Mouse (Mus musculus): ENCODE results near the gene Megf9.

Gene Megf9

DNA sequence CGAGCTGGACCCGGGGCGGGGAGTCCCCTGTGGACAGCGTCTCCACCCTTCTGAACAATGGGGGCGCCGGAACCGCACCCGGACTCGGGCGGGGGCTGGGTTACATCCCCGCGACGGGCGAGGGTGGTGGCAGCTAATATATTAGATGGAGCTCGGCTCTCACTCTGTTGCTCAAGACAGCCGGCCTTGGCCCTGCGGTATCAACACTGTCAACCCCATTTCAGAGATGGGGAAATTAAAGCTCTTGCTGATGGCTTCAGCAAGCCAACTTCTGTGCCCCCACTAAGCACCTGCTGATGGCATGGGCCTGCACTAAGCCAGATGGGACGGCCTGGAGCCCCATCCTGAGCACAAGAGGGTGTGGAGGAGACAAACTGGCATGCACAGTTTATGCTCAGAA lies 494 bp upstream of the Megf9 start:
- no peak for TF ChIP-seq GATA4 (IDR thresholded peaks at IDR 0.05; ENCODE audit: insufficient replicate concordance, low read length)

DNA sequence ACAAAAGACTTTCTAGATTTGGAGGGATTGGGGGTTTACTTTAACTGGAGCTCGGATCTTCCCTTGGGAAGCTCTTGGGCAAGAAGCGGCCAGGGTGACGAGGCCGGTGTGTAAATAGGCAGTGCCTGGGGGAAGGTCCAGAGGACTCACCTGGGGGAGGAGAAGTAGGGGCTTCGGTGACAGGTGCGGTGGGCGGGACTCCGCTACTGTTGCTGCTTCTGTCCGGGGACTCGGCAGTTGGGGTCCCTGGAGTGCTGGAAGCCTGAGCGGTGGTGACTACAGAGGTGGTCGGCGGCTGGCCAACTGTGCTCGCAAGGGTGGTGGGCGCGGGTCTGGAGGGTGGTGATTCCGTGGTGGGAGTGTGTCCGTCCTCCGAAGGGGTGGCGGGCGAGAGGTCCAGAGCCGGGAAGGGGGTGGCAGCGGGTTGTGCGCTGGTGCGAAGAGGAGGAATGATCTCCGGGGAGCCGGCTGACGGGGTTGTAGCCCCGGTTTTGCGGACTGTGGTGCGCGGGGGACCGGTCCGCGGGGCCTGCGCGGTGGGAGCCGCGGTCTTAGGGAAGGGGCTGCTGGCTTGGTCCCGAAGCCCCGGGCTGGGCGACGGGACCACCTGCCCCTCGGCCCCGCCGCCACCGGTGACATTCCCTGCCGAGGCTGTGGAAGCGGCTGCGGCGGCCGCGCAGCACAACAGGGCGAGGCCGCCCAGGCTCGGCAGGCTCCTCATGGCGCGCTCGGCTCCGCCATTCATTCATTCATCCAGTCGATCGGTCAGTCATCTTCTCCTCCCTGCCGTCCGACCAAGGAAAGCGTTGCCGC lies 511 bp downstream of the Megf9 start:
- TF ChIP-seq GATA4 (IDR thresholded peaks at IDR 0.05; ENCODE audit: insufficient replicate concordance, low read length): no peak

DNA sequence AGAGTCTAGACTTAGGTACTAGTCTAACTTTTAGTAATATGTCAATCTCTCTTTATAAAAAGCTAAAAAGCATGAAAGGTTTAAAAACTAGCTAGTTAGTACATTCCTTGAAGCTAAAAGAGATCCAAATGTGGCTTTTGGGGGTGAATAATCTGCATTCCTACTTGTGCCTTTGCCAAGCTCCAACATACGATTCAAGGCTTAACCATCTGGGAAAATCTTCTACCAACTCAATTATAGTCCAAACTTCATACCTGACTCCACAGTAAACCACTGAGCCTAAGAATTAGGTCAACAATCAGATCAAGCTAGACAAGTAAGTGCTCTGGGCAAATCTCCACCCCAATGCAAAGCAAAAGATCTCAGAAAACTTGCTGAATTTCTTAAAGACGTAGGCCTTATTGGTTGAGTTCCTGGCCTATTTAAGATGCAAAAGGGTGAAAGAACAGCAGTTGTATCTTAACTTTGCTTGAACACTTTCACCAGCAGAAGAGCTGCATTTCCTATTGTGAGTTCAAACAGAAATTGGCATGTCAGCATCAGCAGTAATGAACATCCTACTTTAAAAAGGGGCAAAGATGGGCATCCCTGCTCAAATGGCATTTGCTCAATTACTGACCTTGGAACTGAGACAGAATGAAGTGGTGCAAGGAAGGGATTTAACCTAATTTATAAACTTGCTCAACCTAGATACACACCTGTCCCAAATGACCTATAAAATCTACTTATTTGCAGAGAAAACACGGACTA lies 1.6 kb downstream of the Megf9 start:
- TF ChIP-seq GATA4 (IDR thresholded peaks at IDR 0.05; ENCODE audit: insufficient replicate concordance, low read length): no peak

DNA sequence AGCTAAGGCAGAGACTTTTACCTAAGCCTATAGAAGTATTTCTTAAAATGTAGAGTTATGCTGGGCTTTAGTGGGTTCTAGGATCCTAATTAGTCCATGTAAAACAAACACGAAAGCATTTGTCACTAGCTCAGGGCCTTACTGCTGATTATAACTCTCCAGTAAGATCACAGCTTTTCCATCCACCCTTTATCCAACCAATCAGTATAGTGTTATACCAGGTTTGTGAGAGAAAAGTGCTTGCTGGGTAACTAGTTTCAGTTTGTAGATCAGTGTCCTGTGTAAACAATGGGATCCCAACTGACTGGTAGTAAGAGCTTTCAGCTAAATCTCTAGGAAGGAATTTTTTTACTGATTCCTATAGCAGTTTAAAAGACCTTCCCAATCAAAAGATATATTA lies 3.8 kb downstream of the Megf9 start:
- TF ChIP-seq GATA4 (IDR thresholded peaks at IDR 0.05; ENCODE audit: insufficient replicate concordance, low read length): no peak

DNA sequence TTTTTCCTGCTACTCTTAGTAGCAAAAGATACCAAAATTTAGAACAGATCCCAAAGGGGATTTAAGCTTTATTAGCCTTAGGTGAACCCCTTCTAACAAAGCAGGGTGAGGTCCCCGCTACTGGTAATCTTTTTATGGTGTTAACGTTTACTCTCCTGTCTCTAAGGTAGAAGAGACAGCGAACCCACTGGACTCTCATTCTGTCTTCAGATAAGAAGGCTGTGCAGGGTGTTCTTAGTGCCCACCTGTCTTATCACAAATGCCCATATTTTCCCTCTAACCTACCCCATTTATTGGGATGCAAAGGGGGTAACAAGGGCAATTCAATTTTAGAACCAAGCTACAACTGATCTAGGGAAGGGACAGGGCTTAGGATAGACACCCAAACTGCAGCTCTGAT lies 6.2 kb downstream of the Megf9 start:
- TF ChIP-seq GATA4 (IDR thresholded peaks at IDR 0.05; ENCODE audit: insufficient replicate concordance, low read length): no peak

DNA sequence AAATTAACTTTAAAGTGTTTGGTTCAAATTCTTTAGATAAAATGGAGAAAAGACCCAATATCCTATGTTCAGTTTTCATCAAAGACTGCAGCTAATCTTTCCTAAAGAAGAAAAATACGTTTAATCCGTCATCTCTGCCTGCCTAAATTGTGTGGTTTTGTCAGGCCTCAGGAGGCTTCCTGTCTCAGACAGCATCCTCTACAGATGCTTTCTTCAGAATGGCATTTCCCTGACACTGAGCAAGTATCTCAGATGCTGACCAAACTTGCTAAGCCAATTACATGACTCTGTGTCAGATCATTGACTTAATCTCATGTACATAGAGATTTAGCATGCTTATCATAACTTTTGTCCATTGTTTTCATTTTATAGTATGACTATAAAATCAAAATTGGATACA lies 11.4 kb downstream of the Megf9 start:
- TF ChIP-seq GATA4 (IDR thresholded peaks at IDR 0.05; ENCODE audit: insufficient replicate concordance, low read length): no peak

DNA sequence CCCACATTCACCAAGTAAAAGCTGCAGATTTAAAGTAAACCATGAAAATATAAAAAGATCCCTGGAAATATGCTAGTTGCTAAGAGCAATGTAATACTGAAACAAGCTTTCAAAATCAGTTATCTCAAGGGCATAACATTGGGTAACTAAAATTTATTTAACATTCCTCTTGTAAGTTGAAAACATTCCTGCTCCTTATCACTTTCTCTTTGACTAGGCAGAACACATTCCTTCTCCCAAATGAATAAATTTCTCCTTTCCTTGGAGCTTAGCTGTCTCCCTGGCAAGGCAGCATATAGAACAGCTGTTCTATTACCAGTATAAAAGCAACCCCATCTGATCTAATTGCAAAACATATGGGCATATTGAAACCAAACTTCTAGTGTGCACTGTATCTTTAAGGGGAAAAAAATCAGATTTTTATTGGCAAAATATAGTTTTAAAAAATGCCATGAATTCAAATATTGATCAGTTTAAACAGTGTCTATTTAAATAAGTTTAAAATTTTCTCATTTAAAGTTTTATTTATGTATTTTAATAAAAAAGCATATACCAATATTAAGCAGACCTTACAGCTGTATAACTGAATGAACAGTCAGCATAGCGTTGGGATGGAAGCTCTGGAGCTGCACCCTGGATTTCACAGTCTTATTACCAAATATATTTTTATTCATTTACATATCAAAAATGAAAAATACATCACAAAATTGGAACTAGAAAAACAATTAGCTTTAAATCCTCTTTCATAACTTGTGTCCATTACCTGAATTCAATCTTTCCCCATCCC lies 13.1 kb downstream of the Megf9 start:
- no peak for TF ChIP-seq GATA4 (IDR thresholded peaks at IDR 0.05; ENCODE audit: insufficient replicate concordance, low read length)

DNA sequence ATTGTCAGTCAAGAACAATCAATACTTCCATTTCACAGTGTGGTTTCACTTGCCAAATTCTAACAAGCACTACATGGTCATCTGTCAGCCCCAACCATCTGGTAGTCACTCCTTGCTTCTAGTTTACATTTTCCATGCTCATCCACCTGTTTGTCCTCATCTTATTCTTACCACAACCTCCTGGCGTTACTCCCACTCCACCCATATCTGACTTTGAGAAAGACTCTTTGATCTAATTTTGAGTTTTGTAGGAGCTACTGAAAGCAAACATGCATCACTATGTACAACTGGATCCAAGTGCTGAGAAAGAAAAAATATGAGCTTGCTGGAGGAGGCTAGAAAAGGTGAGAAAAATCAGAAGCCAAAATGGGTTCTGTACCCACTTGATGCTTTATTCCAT lies 17.1 kb downstream of the Megf9 start:
- TF ChIP-seq GATA4 (IDR thresholded peaks at IDR 0.05; ENCODE audit: insufficient replicate concordance, low read length): no peak

DNA sequence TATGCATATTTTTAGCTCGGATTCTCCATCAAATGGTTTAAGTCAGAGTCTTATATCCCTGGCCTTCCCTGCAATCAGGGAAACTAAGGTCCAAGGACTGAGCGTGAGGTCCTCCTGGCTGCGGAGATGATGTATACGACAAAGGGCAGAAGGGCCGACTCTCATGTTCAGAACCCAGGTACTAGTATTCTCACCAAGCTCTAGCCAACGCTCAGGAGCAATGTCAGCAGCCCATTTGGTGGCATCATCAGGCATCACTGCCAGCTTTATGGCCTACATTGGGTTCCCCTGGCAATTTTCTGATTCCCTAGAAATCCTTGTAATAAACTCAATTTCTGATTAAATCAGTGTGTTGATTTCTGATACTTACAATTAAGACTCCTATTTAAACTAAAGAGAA lies 18.5 kb downstream of the Megf9 start:
- no peak for TF ChIP-seq GATA4 (IDR thresholded peaks at IDR 0.05; ENCODE audit: insufficient replicate concordance, low read length)

DNA sequence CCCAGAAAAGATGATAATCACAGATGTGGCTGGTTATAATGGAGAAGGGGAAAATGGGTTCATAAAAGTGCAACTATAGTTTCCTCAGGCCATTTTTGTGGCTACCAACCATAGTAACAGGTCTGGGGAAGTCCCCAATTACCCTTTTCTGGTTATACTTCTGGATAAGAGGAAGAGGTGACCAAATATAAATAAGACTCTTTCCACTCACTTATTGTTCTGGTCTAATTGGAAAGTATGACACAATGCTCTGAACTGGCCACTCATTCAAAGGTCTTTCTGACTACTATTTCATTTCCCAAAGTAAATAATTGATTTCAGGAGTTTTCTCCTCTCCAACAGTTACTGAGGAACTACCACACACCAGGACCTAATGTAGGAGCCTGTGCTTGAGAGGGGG lies 19.3 kb downstream of the Megf9 start:
- no peak for TF ChIP-seq GATA4 (IDR thresholded peaks at IDR 0.05; ENCODE audit: insufficient replicate concordance, low read length)

DNA sequence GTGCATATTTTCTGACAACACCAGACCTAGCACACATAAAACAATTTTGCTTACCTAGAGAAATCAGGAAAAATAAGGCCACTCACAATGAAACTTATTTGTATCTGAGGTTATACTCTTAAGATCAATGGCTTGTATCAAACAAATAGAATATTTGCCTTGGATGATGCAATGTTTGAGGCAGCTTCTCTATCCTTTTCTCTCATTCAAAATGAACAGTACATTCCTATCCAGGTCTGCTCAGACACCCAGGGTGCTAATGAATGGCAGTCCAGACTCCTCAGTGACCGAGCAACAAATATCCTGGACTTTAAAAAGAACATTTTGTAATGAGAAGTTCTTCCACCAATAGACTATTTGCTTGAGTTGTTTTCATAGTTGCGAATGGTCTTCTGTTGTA lies 24.8 kb downstream of the Megf9 start:
- no peak for TF ChIP-seq GATA4 (IDR thresholded peaks at IDR 0.05; ENCODE audit: insufficient replicate concordance, low read length)

DNA sequence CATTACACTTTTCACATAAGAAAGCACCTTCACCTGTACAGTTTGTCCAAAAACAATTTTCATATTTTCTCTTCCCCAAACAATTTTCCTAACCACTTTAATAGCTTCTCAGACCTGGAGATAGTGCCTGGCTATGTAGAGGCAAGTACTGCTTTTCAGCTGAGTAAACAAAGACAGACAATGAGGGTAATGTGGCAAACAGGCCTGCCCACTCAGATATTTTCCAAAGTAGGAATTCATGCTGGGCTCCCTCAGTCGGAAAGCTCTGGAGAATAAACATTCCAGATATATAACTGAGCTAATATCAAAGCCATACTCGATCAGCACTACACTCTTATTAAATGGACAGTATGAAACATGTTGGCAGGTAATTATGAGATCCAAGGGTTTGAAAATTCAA lies 25.2 kb downstream of the Megf9 start:
- no peak for TF ChIP-seq GATA4 (IDR thresholded peaks at IDR 0.05; ENCODE audit: insufficient replicate concordance, low read length)

DNA sequence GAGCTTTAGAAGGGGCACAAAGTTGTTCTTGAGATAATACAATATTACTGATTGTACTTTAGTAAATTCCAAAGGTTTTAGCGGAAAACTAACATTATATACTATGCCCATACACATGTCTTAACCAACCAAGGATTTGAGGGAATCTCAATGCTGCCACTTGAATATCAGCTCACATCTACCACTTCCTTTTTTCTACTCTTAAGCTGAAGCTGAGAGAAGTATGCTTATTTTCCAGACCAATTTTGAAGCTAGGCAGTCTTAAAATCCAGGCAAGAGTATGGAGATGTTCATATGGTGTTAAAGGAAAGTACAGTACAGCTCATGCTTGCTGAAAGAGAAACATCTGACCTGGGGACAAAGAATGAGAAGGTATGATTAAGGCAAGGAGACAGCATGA lies 26.6 kb downstream of the Megf9 start:
- TF ChIP-seq GATA4 (IDR thresholded peaks at IDR 0.05; ENCODE audit: insufficient replicate concordance, low read length): no peak

DNA sequence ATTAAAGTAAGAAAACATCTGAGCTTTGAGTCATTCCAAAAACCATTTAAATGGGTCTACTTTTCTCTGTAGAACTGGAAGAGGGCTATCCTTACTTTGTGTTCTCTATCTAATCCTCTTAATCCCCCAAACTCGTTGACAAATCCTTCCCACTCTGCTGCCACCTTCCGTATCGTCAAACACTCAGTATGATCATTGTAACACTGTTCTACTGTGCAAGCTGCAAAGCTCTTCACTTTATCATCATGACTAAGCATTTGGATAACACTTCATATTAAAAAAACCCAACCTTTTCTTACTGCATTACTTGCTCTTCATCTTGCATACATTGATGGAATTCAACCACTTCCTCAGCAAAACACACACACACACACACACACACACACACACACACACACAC lies 28.8 kb downstream of the Megf9 start:
- no peak for TF ChIP-seq GATA4 (IDR thresholded peaks at IDR 0.05; ENCODE audit: insufficient replicate concordance, low read length)

DNA sequence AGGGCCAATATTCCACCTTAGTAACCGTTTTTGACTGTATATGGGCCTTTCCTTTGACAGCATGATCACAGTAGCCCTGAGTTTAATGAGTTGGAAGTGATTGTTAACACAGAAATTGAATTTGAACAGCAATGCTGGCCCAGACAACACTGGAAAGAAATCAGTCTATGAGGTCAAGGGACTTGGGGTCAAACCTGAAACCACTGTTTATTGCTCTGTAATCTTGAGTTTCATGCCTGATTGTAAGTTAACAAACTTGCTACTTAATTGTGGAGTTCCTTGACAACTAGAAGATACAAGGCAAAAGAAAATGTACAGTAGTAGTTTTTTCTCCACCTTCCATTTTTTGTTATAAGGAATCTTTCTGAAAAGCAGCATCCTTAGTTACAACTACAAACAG lies 31.0 kb downstream of the Megf9 start:
- TF ChIP-seq GATA4 (IDR thresholded peaks at IDR 0.05; ENCODE audit: insufficient replicate concordance, low read length): peak; percentile 54; the same call in 1 of the 2 replicates

DNA sequence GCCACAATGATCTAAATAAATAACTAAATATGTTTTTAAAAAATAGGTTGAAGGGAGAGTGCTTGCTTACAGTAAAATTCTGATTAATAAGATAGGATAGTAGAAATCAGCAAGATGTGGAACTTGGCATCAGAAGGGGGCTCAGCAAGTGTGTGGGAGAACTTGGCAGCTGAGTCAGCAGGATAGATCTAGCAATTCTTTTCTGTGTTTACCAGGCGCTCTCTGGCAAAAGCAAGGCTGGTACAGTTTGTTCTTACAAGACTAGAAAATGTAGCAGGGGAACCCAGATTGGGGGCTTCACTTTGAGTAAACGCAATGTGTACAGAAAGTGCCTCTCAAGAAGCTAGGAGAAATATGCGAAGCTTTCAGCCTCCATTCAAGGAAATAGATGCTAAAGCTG lies 35.5 kb downstream of the Megf9 start:
- no peak for TF ChIP-seq GATA4 (IDR thresholded peaks at IDR 0.05; ENCODE audit: insufficient replicate concordance, low read length)

Measured in liver, adult (tissue).